Comparison of ENCODE assay signal across 23 mouse cellular contexts in the genomic region with DNA sequence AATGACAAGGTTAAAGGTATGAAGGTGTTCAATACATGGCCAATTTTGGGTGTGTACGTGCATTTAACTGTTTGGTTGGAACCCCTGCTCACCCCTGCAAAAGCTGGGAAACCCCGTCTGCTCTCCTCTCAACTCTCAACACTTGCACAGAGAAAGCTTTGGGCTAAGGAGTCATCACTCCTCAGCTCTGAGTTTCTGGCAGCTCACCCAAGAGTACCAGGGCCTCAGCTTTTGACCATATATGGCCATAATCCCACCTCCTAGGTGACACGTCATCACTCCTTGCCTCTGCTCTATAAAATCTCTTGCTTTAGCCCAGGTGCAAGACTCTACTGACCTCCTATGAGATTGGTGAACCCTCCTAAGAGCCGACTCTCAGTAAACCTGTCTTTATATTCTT.
"Had no signal": no experiment of that assay in that cellular context is flagged by ENCODE, and none has a peak within 500 bp of the region (broad histone marks: within the 10 kb centered on the region; RNA-seq: fewer than 3 reads in every experiment).

No protein-coding gene starts in this region.

- H3K9me3 ChIP-seq: heart, embryonic 12.5 days; hindbrain, embryonic 10.5 days; hindbrain, embryonic 13.5 days; hindbrain, embryonic 15.5 days; kidney, embryonic 15.5 days; limb, embryonic 12.5 days; liver, embryonic 13.5 days; liver, embryonic 15.5 days had no signal

- H3K36me3 ChIP-seq: heart, embryonic 12.5 days; hindbrain, embryonic 10.5 days; hindbrain, embryonic 13.5 days; hindbrain, embryonic 15.5 days; kidney, embryonic 15.5 days; limb, embryonic 12.5 days; liver, embryonic 13.5 days; liver, embryonic 15.5 days had no signal

- H3K4me3 ChIP-seq: heart, adult 2 months; heart, embryonic 12.5 days; hindbrain, embryonic 10.5 days; hindbrain, embryonic 13.5 days; hindbrain, embryonic 15.5 days; kidney, embryonic 15.5 days; limb, embryonic 12.5 days; liver, embryonic 13.5 days; liver, embryonic 15.5 days had no signal

- DNase-seq: gastrocnemius, postnatal 25 days; heart, adult 2 months; heart, postnatal 10 days; heart, postnatal 4 days; kidney, adult 11 months; kidney, adult 2 months; kidney, adult 9 months; kidney, postnatal 14 days; kidney, postnatal 36 days; layer of hippocampus, adult 9-11 months; layer of hippocampus, postnatal 36 days; left cerebral cortex, postnatal 4 days; liver; liver, embryonic 13.5 days had no signal

- H3K27ac ChIP-seq: heart, adult 2 months; hindbrain, embryonic 10.5 days; hindbrain, embryonic 13.5 days; hindbrain, embryonic 15.5 days; hindbrain, postnatal 0 days; kidney, embryonic 15.5 days; kidney, postnatal 0 days; limb, embryonic 12.5 days; liver, embryonic 13.5 days; liver, embryonic 15.5 days had no signal
